Mouse (Mus musculus) 3134 (cell line): ENCODE data around the gene Acsm1.
"Not testable (repeated sequence)": the region's sequence is repeated elsewhere in the genome, so short reads cannot be mapped to it uniquely, and the experiment has no call there.

Source experiments
- DNase-seq: peaks from one replicate; pipeline ENCODE4 v3.0.0-alpha.2; 2011; ENCODE audit warnings: low spot score; ENCODE audit not compliant: insufficient read length; ENCODE audit errors: extremely low read depth

The Acsm1 gene

GRCm38 (mm10) chr7:119606664-119607076 lies at the start of gene Acsm1:
Gene Acsm1 (plus strand): TSS chr7:119607026.
- DNase-seq = no peak

DNA sequence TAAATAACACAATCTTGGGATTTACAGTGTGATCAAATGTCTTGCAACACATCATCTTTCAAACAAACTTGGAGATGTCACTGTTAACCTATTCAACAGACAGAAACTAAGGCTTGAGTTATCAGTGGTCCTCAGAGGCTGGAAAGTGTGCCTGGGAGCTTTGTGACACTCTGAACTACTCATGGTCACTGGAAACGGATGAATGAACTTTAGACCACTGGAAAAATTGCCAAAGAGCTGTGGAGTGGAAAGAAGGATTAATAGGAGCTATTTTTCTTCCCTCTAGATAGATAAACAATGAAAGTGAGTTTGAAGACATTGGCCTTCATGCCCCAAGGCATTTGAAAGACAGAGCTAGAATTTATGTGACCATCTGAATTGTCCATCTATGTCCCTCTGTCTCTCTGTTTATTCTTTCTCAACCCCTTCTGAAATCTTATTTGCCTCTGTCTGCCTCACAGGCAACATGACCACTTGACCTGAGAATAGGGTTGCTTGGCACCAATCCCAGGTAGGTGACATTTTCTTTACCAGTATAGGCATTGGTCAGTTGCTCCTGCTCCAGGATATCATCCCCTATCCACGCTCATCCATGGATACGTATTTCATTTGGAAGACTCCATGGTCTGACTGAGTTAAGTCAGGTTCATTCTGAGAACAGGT lies 46.9 kb upstream of the Acsm1 start:
- DNase-seq = no peak

- no peak for DNase-seq
Observed at GRCm38 (mm10) chr7:119560452-119560835, 46.4 kb upstream of the Acsm1 start.

DNA sequence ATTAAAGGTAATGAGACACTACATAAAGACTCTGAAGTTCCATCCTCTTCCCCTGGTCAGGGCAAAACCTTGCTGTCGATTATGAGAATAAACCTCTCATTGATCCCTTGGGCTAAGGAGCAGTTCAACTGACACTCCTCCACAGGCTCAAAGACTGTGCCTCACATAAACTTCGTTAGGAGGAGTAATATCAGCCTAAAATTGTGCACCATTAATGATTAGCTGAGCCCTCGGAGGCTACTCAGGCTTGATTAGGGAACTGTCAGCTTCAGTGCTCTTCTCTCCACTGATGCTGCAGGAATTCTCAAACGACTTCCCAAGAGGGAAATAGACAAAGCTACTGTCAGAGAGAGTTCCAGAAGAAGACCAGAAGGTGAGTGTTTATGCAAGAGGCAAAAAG lies 45.4 kb upstream of the Acsm1 start:
- DNase-seq = no peak

- not testable (repeated sequence) for DNase-seq
Observed at GRCm38 (mm10) chr7:119562476-119562875, 44.4 kb upstream of the Acsm1 start.

DNA sequence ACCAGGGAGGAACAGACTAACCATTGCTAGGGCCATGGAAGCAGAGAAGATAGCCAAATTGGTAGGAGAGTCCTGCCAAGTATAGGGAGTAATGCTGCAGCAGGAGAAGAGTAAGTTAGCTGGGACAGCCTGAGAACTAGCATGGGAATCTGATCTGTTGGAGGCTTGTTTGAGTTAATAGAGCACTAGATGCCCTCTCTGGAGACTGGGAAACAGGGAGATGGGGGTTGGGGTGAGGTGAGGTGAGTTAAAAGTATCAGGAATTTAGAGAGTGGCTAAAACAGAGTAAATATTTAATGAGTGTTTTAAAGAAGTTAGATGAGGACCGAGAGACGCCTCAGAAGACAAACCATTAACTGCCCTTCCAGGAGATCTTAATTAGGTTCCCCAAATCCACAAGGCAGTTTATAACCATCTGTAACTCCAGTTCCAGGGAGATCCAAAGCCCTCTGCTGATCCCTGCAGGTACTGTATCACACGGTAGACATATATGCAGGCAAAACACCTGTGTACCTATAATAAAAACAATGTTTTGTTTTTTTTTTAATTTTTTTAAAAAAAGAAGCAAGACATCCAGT lies 12.2 kb upstream of the Acsm1 start:
- DNase-seq = no peak

GRCm38 (mm10) chr7:119595306-119595705 lies 11.5 kb upstream of the Acsm1 start:
- DNase-seq = no peak

GRCm38 (mm10) chr7:119596536-119596935 lies 10.3 kb upstream of the Acsm1 start:
- no peak for DNase-seq

- DNase-seq = no peak
Observed at GRCm38 (mm10) chr7:119601195-119601953, 5.5 kb upstream of the Acsm1 start.

DNA sequence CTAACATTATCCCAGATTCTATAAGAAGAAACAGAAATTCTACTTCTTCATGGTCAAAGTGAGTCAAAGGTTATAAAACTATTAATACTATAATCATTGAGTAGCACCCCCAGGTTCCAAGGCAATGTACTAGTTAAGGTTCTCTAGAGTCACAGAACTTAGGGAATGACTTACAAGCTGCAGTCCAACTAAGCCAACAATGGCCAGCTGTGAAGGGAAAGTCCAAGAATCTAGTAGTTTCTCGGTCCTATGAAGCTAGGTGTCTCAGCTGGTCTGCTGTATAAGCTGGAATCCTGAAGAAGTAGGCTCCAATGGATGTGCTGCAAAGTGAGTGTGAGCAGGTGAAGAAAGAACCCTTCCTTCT lies 4.9 kb upstream of the Acsm1 start:
- DNase-seq = no peak

DNA sequence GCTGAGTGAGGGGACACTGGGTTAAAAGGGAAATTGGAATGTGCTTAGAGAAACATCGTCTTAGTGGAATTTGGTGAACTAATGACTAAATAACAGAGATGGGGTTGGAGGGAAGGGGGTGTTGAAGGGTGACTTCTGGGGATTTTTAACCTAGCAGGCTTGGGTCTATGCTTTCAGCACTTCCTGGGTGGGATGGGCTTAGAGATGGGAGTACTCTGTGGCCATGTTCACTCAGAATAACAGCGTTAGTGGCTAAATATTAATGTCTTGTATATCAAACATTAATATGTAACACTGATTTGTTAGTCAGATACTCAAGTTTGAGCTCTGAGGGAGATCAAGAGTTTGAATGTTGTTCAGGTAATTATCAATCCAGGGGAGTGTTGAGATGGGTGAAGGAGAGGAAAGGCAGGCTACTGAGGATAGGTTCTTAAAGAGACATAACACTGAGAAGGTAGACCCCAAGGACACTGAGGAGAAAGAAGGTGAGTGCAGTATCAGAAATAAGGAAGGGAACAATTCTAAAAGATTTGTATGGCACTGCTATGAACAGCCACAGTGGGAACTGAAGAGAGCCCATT lies 1.8 kb upstream of the Acsm1 start:
- no peak for DNase-seq

DNA sequence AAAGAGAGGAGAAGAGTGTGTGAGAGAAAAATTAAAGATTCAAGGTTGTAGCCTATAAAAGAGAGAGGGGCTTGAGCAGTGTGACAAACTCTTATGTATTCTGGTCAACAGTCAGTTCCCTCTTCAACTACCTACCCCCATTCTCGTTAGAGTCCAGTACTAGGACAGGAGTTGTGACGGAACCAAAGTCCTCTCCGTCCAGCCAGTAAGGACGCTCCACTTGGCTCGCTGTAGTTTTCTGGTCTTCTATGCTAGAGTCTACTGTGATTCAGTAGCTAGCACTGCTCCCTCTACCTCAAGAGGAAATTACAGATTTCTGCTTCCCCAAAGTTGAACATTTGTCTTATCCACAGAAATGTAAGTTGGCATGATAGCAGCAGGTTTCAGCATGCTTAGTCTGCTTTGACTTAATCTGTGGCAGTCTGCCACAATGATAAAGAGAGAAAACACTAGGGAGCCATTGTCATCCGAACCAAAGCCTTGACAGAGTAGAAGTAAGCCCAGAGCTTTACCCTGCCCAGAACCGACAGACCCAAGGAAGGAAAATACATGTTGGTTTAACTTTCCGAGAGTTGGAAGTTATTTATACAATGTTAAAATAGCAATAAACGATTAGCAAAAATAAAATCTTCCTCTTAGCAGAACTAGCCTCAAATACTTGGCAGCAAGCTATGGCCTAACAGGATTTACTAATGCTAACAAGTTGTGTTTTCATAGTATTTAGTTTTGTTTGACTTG lies 731 bp upstream of the Acsm1 start:
- DNase-seq = no peak

GRCm38 (mm10) chr7:119607796-119608515 lies 1.1 kb downstream of the Acsm1 start:
- no peak for DNase-seq

DNA sequence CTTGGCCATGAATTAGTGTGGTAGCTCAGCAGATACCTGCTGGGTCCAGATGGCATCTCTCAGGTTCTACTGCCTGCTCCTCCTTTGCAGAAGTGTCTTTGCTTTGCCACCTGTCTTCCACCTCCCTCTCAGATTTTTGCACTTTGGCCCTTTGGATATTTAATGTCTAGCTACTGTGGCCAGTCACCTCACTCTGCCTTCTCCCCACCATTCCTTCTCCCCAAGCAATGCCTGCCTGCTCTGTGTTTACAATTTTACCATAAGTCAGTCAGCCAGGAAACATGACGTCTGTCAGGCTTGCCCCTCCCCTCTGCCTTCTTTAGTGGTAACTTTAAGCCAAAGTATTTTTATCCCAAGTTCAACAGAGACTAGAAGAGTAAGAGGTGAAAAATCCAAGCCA lies 9.7 kb downstream of the Acsm1 start:
- DNase-seq = no peak

- no peak for DNase-seq
Observed at GRCm38 (mm10) chr7:119617593-119617992, 10.8 kb downstream of the Acsm1 start.

GRCm38 (mm10) chr7:119618209-119618935 lies 11.5 kb downstream of the Acsm1 start:
- DNase-seq = no peak

GRCm38 (mm10) chr7:119620157-119620556 lies 13.3 kb downstream of the Acsm1 start:
- no peak for DNase-seq

DNA sequence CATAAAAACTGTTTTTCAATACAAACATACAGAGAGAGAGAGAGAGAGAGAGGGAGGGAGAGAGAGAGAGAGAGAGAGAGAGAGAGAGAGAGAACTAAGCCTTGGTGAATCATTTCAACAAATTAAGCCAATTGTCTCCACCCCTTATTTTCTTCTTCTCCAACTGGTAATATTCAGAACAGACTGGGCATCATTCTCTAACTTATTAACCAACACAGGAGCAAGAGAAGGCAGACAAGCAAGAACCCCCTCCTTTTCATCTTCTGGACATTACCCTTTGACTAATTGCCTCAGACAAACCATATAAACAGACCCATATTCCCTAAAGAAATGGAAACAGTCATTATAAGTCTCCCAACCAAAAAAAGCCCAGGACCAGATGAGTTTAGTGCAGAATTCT lies 31.9 kb downstream of the Acsm1 start:
- DNase-seq = no peak

GRCm38 (mm10) chr7:119642307-119642706 lies 35.5 kb downstream of the Acsm1 start:
- no peak for DNase-seq

GRCm38 (mm10) chr7:119667893-119668292 lies 61.1 kb downstream of the Acsm1 start:
- no peak for DNase-seq
